Mouse (Mus musculus) liver, postnatal 0 days (tissue): ENCODE measurements around the gene Ramp2. TPM values are rescaled to one million over a fixed set of nuclear protein-coding genes. Genes with fewer than 3 reads are reported as not detected.

Experiments
- ATAC-seq: fragments of 200-750 bp; cut with Nextera tagmentation; 2 replicates; pipeline ENCODE4 v1.8.0; 2017; ENCODE audit warnings: mild to moderate bottlenecking, moderate library complexity
- DNase-seq: peaks from one replicate; pipeline ENCODE4 v3.0.0-alpha.2; 2016
- H3K27ac ChIP-seq: fragments of 300-500 bp; sonication (generic); 2 replicates; pipeline ENCODE4 v1.5.1; 2014; ENCODE audit warnings: antibody characterized with exemption, moderate library complexity, mild to moderate bottlenecking, low read depth
- H3K27me3 ChIP-seq: fragments of 300-500 bp; sonication (generic); 2 replicates; pipeline ENCODE4 v1.6.1; 2014; ENCODE audit warnings: low read length, control low read depth, mixed read lengths; ENCODE audit not compliant: insufficient read depth
- H3K36me3 ChIP-seq: fragments of 300-500 bp; sonication (generic); replicated peaks from 2 replicates; pipeline ENCODE4 v1.6.1; 2014; ENCODE audit warnings: mild to moderate bottlenecking, control low read depth, low read length, moderate library complexity, mixed read lengths; ENCODE audit not compliant: insufficient read depth
- H3K4me1 ChIP-seq: fragments of 300-500 bp; sonication (generic); 2 replicates; pipeline ENCODE4 v1.6.1; 2014; ENCODE audit warnings: antibody characterized with exemption, mild to moderate bottlenecking, control low read depth; ENCODE audit not compliant: insufficient read depth
- H3K4me2 ChIP-seq: fragments of 300-500 bp; sonication (generic); 2 replicates; pipeline ENCODE4 v1.6.1; 2014; ENCODE audit warnings: low read depth, mild to moderate bottlenecking, low read length, moderate library complexity, mixed read lengths
- H3K4me3 ChIP-seq: fragments of 300-500 bp; sonication (generic); 2 replicates; pipeline ENCODE4 v1.5.1; 2014; ENCODE audit warnings: low read depth, low read length
- H3K9ac ChIP-seq: fragments of 300-500 bp; sonication (generic); replicated peaks from 2 replicates; pipeline ENCODE4 v1.6.1; 2014; ENCODE audit warnings: mild to moderate bottlenecking, moderate library complexity
- H3K9me3 ChIP-seq: fragments of 300-500 bp; sonication (generic); 2 replicates; pipeline ENCODE4 v1.6.1; 2016; ENCODE audit warnings: mild to moderate bottlenecking, control low read depth, low read length, mixed read lengths
- CTCF ChIP-seq: sonication (generic); IDR thresholded peaks from 2 replicates; pipeline ENCODE4 v1.5.1; 2016; ENCODE audit warnings: antibody characterized with exemption, low read depth
- EP300 ChIP-seq: IDR thresholded peaks from 2 replicates; pipeline ENCODE4 v1.6.1; 2016; ENCODE audit warnings: antibody characterized with exemption, low read depth, mild to moderate bottlenecking
- WGBS: fragments of 180-500 bp; shearing (Covaris S2); extraction: QIAGEN DNeasy Blood & Tissue Kit; methylation state at CpG from one replicate; pipeline ENCODE4 v1.1.7; 2014; ENCODE audit not compliant: insufficient replicate concordance; 5-methylcytosine and 5-hydroxymethylcytosine counted together
- polyA plus RNA-seq: library from polyadenylated mRNA; unstranded; fragments of >200 nt; fragmentation: Nextera tagmentation; extraction: Ambion mirVana; gene quantifications from 2 replicates; pipeline ENCODE4 v1.2.1, GENCODE M21; 2015

The Ramp2 gene
- polyA plus RNA-seq, 1 experiment from 2014 or later: 34.8 TPM

- Histone ChIP-seq H3K27me3 (peaks cover 34% of the 10 kb centered on the region), H3K4me2 (peak overlapping the region; percentile 64; the same call in 1 of the 2 replicates), H3K27ac (peak overlapping the region; percentile 9; the same call in 1 of the 2 replicates), H3K9me3 (no peaks in the 10 kb centered on the region), H3K4me3 (peak overlapping the region; percentile 38; the same call in 1 of the 2 replicates), H3K9ac (no peak overlapping the region), H3K36me3 (no peaks in the 10 kb centered on the region), H3K4me1 (peaks cover 18% of the 10 kb centered on the region)
- ATAC-seq (no peak), DNase-seq (no peak)
- TF ChIP-seq EP300 (no peak), CTCF (no peak)
- 83% methylated on average over 6 of the region's 6 CpGs for WGBS
Observed at GRCm38 (mm10) chr11:101247521-101248030, 1.7 kb downstream of the Ramp2 start.

GRCm38 (mm10) chr11:101248258-101248994 lies 2.6 kb downstream of the Ramp2 start:
- Histone ChIP-seq H3K9me3 (no peaks in the 10 kb centered on the region), H3K36me3 (no peaks in the 10 kb centered on the region), H3K4me1 (peaks cover 22% of the 10 kb centered on the region), H3K27ac (peak overlapping the region; percentile 9; the same call in 1 of the 2 replicates), H3K9ac (no peak overlapping the region), H3K27me3 (peaks cover 34% of the 10 kb centered on the region), H3K4me3 (no peak overlapping the region), H3K4me2 (no peak overlapping the region; the same call in 1 of the 2 replicates)
- 32% methylated on average over 14 of the region's 14 CpGs for WGBS
- peak; percentile 18; the same call in 1 of the 2 replicates for TF ChIP-seq EP300
- TF ChIP-seq CTCF: peak; percentile 83
- DNase-seq (peak; percentile 77), ATAC-seq (peak; percentile 33)

GRCm38 (mm10) chr11:101251031-101251430 lies 5.2 kb downstream of the Ramp2 start:
- Histone ChIP-seq H3K4me3 (no peak overlapping the region), H3K9me3 (no peaks in the 10 kb centered on the region), H3K9ac (no peak overlapping the region), H3K27ac (no peak overlapping the region), H3K4me2 (no peak overlapping the region), H3K27me3 (peaks cover 24% of the 10 kb centered on the region), H3K4me1 (peaks cover 18% of the 10 kb centered on the region), H3K36me3 (peaks cover 3% of the 10 kb centered on the region; the same call in 1 of the 2 replicates)
- TF ChIP-seq EP300: no peak
- TF ChIP-seq CTCF: no peak
- DNase-seq: no peak
- ATAC-seq: no peak
- 65% methylated on average over 2 of the region's 2 CpGs for WGBS

- Histone ChIP-seq H3K27me3 (peaks cover 5% of the 10 kb centered on the region), H3K36me3 (peaks cover 11% of the 10 kb centered on the region), H3K4me3 (peak overlapping the region; percentile 72), H3K4me1 (peaks cover 17% of the 10 kb centered on the region), H3K4me2 (peak overlapping the region; percentile 93), H3K9ac (peak overlapping the region; percentile 92), H3K9me3 (no peaks in the 10 kb centered on the region), H3K27ac (peak overlapping the region; percentile 85)
- ATAC-seq (no peak), DNase-seq (no peak)
- 4% methylated on average over 7 of the region's 7 CpGs for WGBS
- TF ChIP-seq EP300 (no peak), CTCF (no peak)
Observed at GRCm38 (mm10) chr11:101252941-101253340, 7.1 kb downstream of the Ramp2 start.

- under 1% methylated on average over 40 of the region's 40 CpGs for WGBS
- Histone ChIP-seq H3K9ac (peak within 1 kb of the TSS; percentile 92), H3K4me3 (peak within 1 kb of the TSS; percentile 72), H3K27ac (peak within 1 kb of the TSS; percentile 85), H3K27me3 (no peaks in the 10 kb centered on the region), H3K4me1 (peaks cover 18% of the 10 kb centered on the region), H3K4me2 (peak within 1 kb of the TSS; percentile 93), H3K9me3 (no peaks in the 10 kb centered on the region), H3K36me3 (peaks cover 19% of the 10 kb centered on the region)
- DNase-seq (peak; percentile 90), ATAC-seq (peak; percentile 91)
- TF ChIP-seq CTCF (peak; percentile 39), EP300 (no peak)
Observed at GRCm38 (mm10) chr11:101253613-101254389, 8.0 kb downstream of the Ramp2 start, which contains the start of gene Vps25. Gene Vps25, plus strand, starts transcription at chr11:101253707.
